Mouse (Mus musculus) monocyte, adult 2 months (primary cell): ENCODE results near the gene Creb3l2.

ENCODE experiments used
- DNase-seq, 2 experiments: peaks; one replicate each; pipeline ENCODE4 v3.0.0; 2022; ENCODE audit warnings: low spot score in 2 of 2, low read depth in 1 of 2

The Creb3l2 gene

GRCm38 (mm10) chr6:37414576-37414975 is 27.4 kb downstream of the Creb3l2 start:
- no peak for DNase-seq

- no peak for DNase-seq
Measured at GRCm38 (mm10) chr6:37411696-37412095, 30.2 kb downstream of the Creb3l2 start.

GRCm38 (mm10) chr6:37409829-37410228 is 32.1 kb downstream of the Creb3l2 start:
- no peak for DNase-seq

- no peak for DNase-seq
Measured at GRCm38 (mm10) chr6:37407876-37408275, 34.1 kb downstream of the Creb3l2 start.

GRCm38 (mm10) chr6:37406903-37407302 is 35.0 kb downstream of the Creb3l2 start:
- DNase-seq: no peak

- no peak for DNase-seq
Measured at GRCm38 (mm10) chr6:37406018-37406417, 35.9 kb downstream of the Creb3l2 start.

GRCm38 (mm10) chr6:37404325-37404724 is 37.6 kb downstream of the Creb3l2 start:
- DNase-seq: no peak

GRCm38 (mm10) chr6:37401928-37402327 is 40.0 kb downstream of the Creb3l2 start:
- no peak for DNase-seq

- DNase-seq: no peak
Measured at GRCm38 (mm10) chr6:37400866-37401525, 41.0 kb downstream of the Creb3l2 start.

GRCm38 (mm10) chr6:37400167-37400566 is 41.8 kb downstream of the Creb3l2 start:
- DNase-seq: no peak

GRCm38 (mm10) chr6:37398943-37399342 is 43.0 kb downstream of the Creb3l2 start:
- DNase-seq: no peak

GRCm38 (mm10) chr6:37397973-37398372 is 44.0 kb downstream of the Creb3l2 start:
- DNase-seq: no peak

- DNase-seq: no peak
Measured at GRCm38 (mm10) chr6:37397254-37397653, 44.7 kb downstream of the Creb3l2 start.

- no peak for DNase-seq
Measured at GRCm38 (mm10) chr6:37396127-37396526, 45.8 kb downstream of the Creb3l2 start.

- DNase-seq: no peak
Measured at GRCm38 (mm10) chr6:37393263-37393662, 48.7 kb downstream of the Creb3l2 start.

- DNase-seq: no peak
Measured at GRCm38 (mm10) chr6:37392262-37392661, 49.7 kb downstream of the Creb3l2 start.

- no peak for DNase-seq
Measured at GRCm38 (mm10) chr6:37391313-37391712, 50.6 kb downstream of the Creb3l2 start.

GRCm38 (mm10) chr6:37388960-37389359 is 53.0 kb downstream of the Creb3l2 start:
- no peak for DNase-seq

GRCm38 (mm10) chr6:37388501-37388900 is 53.4 kb downstream of the Creb3l2 start:
- no peak for DNase-seq

- no peak for DNase-seq
Measured at GRCm38 (mm10) chr6:37387281-37387680, 54.7 kb downstream of the Creb3l2 start.

- DNase-seq: no peak
Measured at GRCm38 (mm10) chr6:37385602-37386285, 56.2 kb downstream of the Creb3l2 start.

GRCm38 (mm10) chr6:37382761-37383160 is 59.2 kb downstream of the Creb3l2 start:
- no peak for DNase-seq
